Mouse (Mus musculus) embryo, embryonic 10 days (tissue): ENCODE data around the gene Samd11.

Source experiments
- DNase-seq: peaks from one replicate; pipeline ENCODE4 v3.0.0-alpha.2; 2015; ENCODE audit warnings: low spot score

Gene Samd11

DNA sequence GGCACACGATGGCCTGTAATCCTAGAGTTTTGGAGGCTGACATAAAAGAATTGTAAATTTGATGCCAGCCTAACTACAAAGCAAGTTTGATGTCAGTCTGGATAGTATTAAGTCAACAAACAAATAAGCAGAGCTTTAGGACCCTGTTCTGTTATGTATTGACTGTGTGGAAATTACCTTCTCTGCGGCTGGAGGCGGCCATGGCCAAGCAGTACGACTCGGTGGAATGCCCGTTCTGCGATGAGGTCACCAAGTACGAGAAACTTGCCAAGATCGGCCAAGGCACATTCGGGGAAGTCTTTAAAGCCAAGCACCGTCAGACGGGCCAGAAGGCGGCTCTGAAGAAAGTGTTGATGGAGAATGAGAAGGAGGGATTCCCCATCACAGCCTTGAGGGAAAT is 42.3 kb downstream of the Samd11 start:
- DNase-seq, result no peak

DNA sequence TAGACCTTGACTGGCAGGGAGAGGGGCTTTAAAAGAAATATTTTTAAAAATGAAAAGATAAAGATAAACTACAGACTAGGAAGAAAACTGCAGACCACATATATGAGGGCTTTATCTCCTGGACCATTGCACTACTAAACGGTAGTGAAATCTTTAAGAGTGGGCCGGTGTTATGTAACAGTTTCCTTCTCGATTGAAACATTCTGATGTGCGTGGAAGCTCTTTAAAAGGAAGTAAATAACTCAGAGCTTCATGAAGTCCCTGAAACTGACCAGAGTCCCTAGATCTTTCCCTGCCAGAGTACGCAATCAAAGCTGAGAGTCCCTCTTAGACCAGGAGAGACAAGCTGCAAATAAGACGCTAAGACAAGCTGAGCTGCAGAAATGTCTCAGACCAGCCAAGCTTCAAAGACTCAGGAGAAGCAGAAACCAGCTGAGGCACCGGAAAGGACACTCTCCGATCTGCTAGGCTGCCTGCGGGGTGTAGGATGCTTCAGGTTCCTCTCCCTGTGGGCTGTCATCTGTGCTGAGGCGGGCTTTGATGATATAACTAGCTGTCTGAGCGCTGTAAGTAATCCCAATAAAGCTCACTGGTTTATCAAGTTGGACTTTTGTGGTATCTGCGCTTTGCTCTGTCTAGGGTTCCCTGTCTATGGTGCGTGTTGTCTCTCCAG is 45.4 kb downstream of the Samd11 start:
- no peak for DNase-seq

DNA sequence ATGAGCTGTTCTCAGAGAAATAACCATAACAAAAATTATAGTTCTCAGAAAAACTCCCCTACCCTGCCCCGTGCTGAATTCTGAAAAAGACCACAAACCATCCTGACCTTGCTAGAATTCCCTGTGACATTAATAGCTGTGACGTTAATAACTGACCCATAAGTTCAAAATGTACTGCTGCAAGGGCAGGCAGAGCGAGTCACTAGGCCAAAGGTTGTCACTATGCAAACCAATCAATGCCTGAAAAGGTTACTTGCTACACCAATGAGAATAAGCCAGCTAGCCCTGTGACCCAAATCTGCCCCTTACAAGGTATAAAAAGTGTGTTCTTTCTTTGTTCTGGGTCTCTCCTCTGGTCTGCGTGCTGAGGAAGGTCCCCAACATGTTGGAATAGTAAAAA is 46.6 kb downstream of the Samd11 start:
- DNase-seq, result no peak

DNA sequence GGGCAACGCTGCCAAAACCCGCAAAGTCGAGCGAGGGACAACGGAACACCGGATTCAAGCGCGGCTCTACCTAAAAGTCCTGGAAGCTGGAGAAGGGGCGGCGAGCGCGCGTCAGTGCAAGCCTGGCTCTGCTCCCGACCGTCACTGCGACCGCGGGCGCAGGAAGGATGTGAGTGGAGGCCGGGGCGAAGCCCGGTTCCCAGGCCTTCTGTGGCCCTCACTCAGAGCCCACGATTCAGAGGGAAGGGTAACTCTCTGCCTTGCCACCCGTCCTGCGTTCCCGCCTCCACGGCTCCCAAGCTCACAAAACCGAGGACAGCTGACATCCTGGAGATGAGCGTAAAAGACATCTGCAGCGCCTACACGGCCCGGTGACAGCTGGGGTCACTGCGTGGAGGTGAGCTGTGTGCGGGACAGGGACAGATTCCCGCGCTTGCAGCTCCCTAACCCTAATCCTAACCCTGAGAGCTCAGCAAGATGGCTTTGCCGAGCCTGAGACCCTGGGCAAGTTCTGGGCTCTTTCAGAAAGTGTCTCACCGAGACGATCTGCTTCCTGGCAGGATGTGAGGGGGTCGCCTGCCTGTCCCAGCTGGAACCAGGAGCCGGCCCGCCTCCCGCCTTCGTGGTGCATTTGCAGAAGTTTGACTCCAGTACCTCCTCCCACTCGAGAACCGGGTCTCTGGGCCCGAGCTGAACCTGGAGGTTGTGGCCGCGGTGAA is 51.9 kb downstream of the Samd11 start:
- peak; percentile 62 for DNase-seq

DNA sequence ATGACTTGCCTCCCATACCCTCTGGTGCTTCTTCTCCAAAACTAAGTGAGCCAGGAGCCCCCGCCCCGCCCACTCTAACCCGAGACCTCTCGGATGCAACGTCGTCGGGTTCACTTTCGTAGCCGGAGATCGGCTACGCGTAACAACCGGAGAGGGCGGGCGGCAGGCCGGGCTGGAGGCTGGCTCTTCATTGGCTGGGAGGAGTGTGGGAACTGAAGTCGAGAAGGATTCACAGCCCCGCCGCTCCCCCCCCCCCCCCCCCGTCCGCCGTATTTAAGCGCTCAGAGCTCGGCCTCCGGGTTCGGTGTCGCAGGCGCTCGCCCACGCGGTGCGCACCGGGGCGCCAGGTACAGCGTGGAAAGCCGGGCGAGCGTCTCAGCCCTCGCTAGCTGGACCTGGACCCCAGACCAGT is 52.5 kb downstream of the Samd11 start, which contains the start of gene AW011738:
AW011738 (plus strand) TSS at position 304 of the 412 bp plus-strand sequence.
- peak; percentile 82 for DNase-seq

DNA sequence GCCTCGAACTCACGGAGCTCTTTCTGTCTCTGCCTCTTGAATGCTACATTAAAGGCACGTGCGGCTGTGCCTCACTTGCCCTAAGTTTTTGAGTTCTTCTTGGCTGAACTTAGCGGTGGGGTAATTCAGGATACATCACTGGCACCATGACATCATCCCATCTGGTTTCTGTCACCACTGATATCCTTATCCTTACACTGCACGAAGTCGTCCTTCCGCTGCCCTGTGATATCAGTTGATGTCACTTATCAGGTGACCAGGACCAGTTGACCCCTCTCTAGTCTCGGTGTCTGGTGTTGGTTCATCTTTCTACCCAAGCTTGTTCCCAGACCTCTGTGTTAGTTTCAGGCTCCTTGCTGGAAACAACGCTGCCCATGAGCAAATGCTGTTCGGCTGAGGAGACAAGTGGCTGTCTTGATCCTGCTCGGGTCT is 53.0 kb downstream of the Samd11 start:
- DNase-seq, result peak; percentile 48

DNA sequence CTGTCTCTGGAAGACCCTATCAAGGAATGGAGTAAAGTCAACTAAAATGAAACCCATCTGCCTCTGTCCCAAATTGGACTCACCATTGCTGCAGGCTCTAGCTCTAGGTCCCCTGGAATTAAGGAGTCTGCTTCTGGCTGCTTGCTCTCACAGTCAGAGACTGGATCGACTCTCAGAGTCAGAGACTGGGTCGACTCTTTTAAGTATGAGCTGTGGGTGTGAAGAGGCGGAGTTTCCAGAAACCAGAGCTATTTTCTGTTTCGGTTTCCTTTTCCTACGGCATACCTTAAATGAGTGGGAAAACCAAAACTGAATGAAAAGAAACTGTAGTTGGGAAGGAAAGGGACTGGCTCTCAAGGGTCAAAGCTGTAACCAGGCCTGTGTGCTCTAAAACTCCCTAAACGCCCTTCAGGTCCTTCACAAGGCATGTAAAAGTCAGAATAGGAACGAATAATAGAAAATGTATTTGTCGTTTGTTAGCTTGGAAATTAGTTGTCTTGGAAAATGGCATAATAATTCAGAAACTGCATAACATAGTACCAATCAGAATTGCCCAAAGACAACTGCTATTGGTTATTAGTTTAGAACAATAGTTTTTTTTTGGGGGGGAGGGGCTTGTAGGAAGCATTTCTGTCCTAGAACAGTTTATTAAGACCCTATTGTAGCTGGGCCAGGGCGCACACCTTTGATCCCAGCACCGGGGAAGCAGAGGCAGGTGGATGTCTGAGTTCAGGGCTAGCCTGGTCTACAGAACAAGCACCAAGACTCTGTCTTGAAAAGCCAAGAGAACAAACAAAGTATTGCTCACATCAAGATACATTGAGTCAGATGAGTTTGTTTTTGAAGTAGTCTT is 54.6 kb downstream of the Samd11 start, which contains the start of gene Isg15:
Isg15 (minus strand) TSS at position 196 of the 853 bp plus-strand sequence.
- DNase-seq, result no peak

DNA sequence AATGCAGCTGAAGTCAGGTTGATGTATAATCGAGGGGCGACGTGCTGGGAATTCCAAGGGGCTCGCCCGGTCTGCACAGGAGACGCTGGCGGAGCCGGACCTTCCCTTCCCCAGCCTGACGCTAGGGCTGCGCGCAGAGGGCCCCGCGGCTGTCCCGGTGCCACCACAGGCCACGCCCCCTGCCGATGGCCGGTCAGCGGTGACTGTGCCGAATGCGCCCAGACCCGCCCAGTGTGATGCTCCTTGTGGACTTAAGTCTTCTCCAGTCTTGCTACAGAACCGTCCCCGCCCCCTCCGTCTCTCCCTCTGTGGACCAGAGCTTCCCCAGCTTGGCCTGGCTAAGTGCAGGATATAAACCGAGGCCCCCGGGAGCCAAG is 57.6 kb downstream of the Samd11 start:
- DNase-seq, result peak; percentile 98

DNA sequence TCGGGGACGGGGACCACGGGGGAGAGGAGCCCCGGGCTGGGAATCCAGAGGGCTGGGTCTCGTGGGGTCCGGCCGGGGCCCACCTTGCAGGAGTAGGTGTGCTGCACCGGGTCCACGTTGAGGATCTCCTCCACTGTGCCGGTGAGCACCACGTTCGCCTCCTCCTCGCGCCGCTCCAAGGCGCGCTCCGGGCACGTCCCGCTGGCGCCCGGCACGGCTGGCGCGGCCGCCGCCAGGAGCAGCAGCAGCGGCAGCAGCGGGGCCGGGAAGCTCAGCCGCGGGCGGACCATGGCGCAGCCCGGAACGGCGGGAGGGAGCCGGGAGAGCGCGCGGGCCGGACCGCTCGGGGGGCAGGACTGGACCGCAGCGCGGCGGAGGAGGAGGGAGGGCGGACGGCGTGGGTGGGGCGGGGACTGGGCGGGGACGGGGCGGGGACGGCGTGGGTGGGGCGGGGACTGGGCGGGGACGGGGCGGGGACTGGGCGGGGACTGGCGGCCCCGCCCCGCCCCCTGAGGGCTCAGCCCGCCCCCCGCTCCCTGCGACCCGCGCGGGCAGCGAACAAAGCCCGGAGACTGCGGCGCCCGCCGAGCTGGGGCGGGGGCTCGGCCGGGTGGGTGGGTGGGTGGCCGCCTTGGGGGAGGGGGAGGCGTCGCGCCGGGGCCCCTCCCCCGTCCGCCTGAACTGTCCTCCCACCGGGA is 58.2 kb downstream of the Samd11 start, which contains the start of gene Agrn:
Agrn (minus strand) TSS at position 358 of the 698 bp plus-strand sequence.
- peak; percentile 74 for DNase-seq
